Mouse (Mus musculus) stomach, embryonic 15.5 days (tissue): ENCODE data around the gene Cacng2. TPM values are rescaled to one million over a fixed set of nuclear protein-coding genes. Genes with fewer than 3 reads are reported as not detected.
"Not testable (repeated sequence)": the region's sequence is repeated elsewhere in the genome, so short reads cannot be mapped to it uniquely, and the experiment has no call there.

Source experiments
- ATAC-seq: fragments of 200-750 bp; cut with Nextera tagmentation; 2 replicates; pipeline ENCODE4 v1.8.0; 2017; ENCODE audit warnings: low read depth, moderate number of reproducible peaks, moderate TSS enrichment; ENCODE audit not compliant: insufficient read depth, low FRiP score
- H3K27ac ChIP-seq: fragments of 300-500 bp; sonication (generic); 2 replicates; pipeline ENCODE4 v1.5.1; 2015; ENCODE audit warnings: mild to moderate bottlenecking, inconsistent platforms
- H3K27me3 ChIP-seq: fragments of 300-500 bp; sonication (generic); replicated peaks from 2 replicates; pipeline ENCODE4 v1.6.1; 2015; ENCODE audit warnings: inconsistent platforms
- H3K36me3 ChIP-seq: fragments of 300-500 bp; sonication (generic); 2 replicates; pipeline ENCODE4 v1.6.1; 2015; ENCODE audit warnings: inconsistent platforms
- H3K4me1 ChIP-seq: fragments of 300-500 bp; sonication (generic); 2 replicates; pipeline ENCODE4 v1.6.1; 2015; ENCODE audit warnings: inconsistent platforms
- H3K4me2 ChIP-seq: fragments of 300-500 bp; sonication (generic); 2 replicates; pipeline ENCODE4 v1.6.1; 2015; ENCODE audit warnings: mild to moderate bottlenecking, inconsistent platforms
- H3K4me3 ChIP-seq: fragments of 300-500 bp; sonication (generic); replicated peaks from 2 replicates; pipeline ENCODE4 v1.5.1; 2015; ENCODE audit warnings: inconsistent platforms
- H3K9ac ChIP-seq: fragments of 300-500 bp; sonication (generic); 2 replicates; pipeline ENCODE4 v1.6.1; 2015; ENCODE audit warnings: inconsistent platforms
- H3K9me3 ChIP-seq: fragments of 300-500 bp; sonication (generic); 2 replicates; pipeline ENCODE4 v1.6.1; 2016; ENCODE audit warnings: inconsistent platforms
- WGBS: fragments of 180-500 bp; shearing (Covaris S2); methylation state at CpG from one replicate; pipeline ENCODE4 v1.1.7; 2015; 5-methylcytosine and 5-hydroxymethylcytosine counted together
- polyA plus RNA-seq: library from polyadenylated mRNA; unstranded; fragments of >200 nt; fragmentation: Nextera tagmentation; extraction: Ambion mirVana; gene quantifications from 2 replicates; pipeline ENCODE4 v1.2.1, GENCODE M21; 2015

The Cacng2 gene
- polyA plus RNA-seq, 1 experiment from 2014 or later = 0.13 TPM

DNA sequence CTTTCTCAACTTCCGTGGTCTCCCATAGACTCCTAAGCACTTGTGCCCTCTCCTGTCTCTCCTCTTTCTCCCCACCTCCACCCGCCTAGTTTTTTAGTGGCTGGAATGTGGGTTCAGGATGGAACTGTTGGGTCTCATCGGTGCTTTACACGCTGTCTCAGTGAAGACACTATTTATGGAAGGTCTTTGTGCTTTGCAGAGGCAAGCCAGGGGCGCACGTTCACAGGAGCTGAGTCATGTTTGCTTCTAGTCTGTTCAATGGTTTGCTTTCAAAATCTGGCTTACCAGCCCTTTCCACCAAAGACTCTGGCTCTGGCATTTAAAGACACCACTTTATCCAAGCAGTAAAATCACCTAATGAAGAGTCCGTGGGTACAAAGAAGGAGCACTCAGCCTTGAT is 74.0 kb downstream of the Cacng2 start:
- no peaks in the 10 kb centered on the region for H3K4me1 ChIP-seq
- no peaks in the 10 kb centered on the region for H3K27me3 ChIP-seq
- H3K4me2 ChIP-seq = no peak overlapping the region
- no peaks in the 10 kb centered on the region for H3K36me3 ChIP-seq
- WGBS = 65% methylated on average over 7 of the region's 7 CpGs
- no peak overlapping the region for H3K9ac ChIP-seq
- H3K9me3 ChIP-seq = no peaks in the 10 kb centered on the region
- ATAC-seq = no peak
- H3K4me3 ChIP-seq = no peak overlapping the region
- no peak overlapping the region for H3K27ac ChIP-seq

DNA sequence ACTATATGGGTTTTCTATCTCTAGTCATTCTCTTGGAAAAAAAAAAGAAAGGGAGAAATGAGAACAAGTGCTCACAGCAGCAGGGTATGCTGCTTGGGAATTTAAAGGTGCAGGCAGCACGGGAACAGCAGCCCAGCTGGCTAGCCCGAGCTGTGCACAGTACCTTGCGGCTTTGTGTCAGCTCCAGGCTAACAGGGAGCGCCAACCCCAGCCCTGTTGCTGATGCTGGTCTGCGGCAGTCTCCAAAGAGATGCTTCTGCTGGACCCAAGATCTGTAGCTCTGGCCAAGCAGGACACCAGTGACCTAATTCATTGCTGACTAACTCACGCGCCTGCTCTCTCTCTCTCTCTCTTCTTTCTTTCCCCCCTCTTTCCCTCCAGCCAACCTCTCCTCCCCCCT is 74.5 kb downstream of the Cacng2 start:
- Histone ChIP-seq H3K4me1 (no peaks in the 10 kb centered on the region), H3K9ac (no peak overlapping the region), H3K4me3 (no peak overlapping the region), H3K9me3 (no peaks in the 10 kb centered on the region), H3K27me3 (no peaks in the 10 kb centered on the region), H3K36me3 (no peaks in the 10 kb centered on the region), H3K27ac (no peak overlapping the region), H3K4me2 (no peak overlapping the region)
- ATAC-seq = no peak
- whole genome bisulfite sequencing = 69% methylated on average over 7 of the region's 7 CpGs

DNA sequence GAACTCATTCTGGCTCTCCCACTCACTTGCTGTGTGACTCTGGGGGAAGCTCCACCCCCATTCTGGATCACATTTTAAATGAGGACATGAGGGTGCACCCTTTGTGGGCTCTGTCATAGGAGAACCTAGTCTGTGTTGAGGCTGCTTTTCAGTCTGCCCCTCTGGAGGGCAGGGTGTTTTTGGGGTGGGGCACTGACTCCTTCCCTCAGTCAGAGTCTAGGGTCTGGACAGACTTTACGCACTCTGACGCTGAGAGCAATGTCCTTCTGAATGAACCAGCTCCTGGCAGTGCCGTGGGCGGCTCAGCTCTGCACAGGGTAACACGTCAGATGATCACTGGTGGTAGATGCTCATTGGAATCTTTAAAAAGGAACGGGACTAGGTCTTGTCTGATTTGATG is 75.0 kb downstream of the Cacng2 start:
- Histone ChIP-seq H3K9ac (no peak overlapping the region), H3K27me3 (no peaks in the 10 kb centered on the region), H3K4me3 (no peak overlapping the region), H3K36me3 (no peaks in the 10 kb centered on the region), H3K27ac (no peak overlapping the region), H3K9me3 (no peaks in the 10 kb centered on the region), H3K4me2 (no peak overlapping the region), H3K4me1 (no peaks in the 10 kb centered on the region)
- ATAC-seq = no peak
- 69% methylated on average over 6 of the region's 6 CpGs for WGBS

DNA sequence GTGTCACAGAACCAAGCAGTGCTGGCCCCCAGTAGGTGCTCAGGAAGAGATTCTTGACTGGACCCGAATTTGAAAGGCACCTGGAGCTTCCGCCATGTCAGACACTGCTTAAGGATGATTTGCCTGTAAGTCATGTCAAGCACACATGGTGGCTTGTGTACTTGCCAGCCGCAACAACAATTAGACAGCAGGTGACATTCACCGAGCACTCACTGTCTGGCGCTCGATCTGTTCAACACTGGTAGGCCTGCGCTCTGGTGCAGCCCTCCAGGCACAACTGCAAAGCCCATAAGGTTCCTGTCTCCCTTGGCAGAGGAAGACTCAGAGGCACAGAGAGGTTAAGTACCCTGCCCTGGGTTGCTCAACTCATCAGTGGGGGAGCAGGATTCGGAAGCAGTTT is 77.1 kb downstream of the Cacng2 start:
- H3K9ac ChIP-seq = no peak overlapping the region
- H3K36me3 ChIP-seq = no peaks in the 10 kb centered on the region
- no peak for ATAC-seq
- no peak overlapping the region for H3K27ac ChIP-seq
- no peak overlapping the region for H3K4me2 ChIP-seq
- no peaks in the 10 kb centered on the region for H3K4me1 ChIP-seq
- H3K9me3 ChIP-seq = no peaks in the 10 kb centered on the region
- H3K4me3 ChIP-seq = no peak overlapping the region
- 86% methylated on average over 8 of the region's 8 CpGs for WGBS
- no peaks in the 10 kb centered on the region for H3K27me3 ChIP-seq

DNA sequence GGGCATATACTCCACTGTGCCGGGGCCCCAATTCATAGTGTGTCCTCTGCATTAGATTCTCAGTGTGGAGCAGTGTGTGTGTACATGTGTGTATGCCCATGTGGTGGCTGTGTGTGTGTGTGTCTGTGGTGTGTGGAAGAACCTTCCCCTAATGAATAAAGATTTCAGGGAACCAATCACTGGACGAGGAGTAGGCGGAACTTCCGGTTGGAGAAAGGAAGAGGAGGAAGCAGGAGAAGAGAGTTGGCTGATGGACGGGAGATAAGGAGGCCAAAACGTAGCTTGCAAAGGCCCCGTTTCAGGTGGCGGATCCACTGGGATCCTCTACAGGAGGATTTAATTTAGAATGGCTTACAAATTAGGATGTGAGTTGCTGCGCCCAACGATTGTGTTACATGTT is 82.2 kb downstream of the Cacng2 start:
- WGBS = 87% methylated on average over 10 of the region's 10 CpGs
- H3K9ac ChIP-seq = no peak overlapping the region
- no peaks in the 10 kb centered on the region for H3K36me3 ChIP-seq
- H3K4me1 ChIP-seq = no peaks in the 10 kb centered on the region
- no peaks in the 10 kb centered on the region for H3K9me3 ChIP-seq
- H3K27ac ChIP-seq = no peak overlapping the region
- H3K4me2 ChIP-seq = no peak overlapping the region
- no peaks in the 10 kb centered on the region for H3K27me3 ChIP-seq
- H3K4me3 ChIP-seq = no peak overlapping the region
- no peak for ATAC-seq

DNA sequence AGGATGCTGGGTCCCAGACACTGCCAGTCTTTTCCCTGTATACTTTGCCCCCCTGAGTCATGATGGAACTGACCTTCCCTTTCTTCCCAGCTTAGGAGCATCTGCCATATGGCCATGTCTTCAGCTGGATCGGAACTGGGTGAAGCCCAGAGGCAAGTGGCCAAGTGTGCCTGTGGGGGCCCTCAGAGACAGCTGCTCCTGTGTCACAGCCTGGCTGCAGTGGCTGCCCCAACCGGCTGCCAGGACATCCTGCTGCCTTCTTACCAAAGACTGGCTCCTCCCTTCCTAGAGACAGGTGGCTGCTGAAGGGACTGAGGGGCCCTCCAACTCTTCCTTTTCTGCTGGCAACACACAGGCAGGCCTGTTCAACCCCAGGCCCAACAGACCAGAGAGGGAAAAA is 83.2 kb downstream of the Cacng2 start:
- no peak overlapping the region for H3K4me2 ChIP-seq
- 53% methylated on average over 2 of the region's 2 CpGs for WGBS
- H3K9me3 ChIP-seq = no peaks in the 10 kb centered on the region
- no peaks in the 10 kb centered on the region for H3K27me3 ChIP-seq
- H3K4me3 ChIP-seq = no peak overlapping the region
- no peaks in the 10 kb centered on the region for H3K4me1 ChIP-seq
- no peaks in the 10 kb centered on the region for H3K36me3 ChIP-seq
- ATAC-seq = no peak
- no peak overlapping the region for H3K27ac ChIP-seq
- H3K9ac ChIP-seq = no peak overlapping the region

DNA sequence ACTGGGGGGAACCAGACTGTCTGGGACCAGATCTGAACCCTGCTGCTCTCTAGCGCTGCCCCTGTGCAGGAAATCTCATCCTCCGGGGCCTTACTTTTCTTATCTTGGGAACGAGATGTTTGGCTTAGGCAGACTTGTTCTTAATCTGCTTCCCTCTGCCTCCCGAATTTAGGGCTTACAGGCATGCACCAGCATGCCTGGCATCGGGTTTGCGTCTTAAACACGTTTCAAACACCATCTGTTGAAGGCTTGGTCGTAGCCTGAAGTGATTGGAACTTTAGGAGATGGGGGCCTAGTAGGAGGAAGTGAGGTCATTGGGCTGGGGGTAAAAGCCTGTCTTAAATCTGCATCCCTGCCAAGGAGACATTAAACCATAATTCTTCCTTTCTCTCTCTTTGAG is 89.9 kb downstream of the Cacng2 start:
- H3K9ac ChIP-seq = no peak overlapping the region
- no peaks in the 10 kb centered on the region for H3K4me1 ChIP-seq
- H3K27ac ChIP-seq = no peak overlapping the region
- H3K9me3 ChIP-seq = no peaks in the 10 kb centered on the region
- no peak overlapping the region for H3K4me2 ChIP-seq
- no peaks in the 10 kb centered on the region for H3K36me3 ChIP-seq
- no peak overlapping the region for H3K4me3 ChIP-seq
- WGBS = 66% methylated on average over 8 of the region's 8 CpGs
- H3K27me3 ChIP-seq = no peaks in the 10 kb centered on the region
- no peak for ATAC-seq

DNA sequence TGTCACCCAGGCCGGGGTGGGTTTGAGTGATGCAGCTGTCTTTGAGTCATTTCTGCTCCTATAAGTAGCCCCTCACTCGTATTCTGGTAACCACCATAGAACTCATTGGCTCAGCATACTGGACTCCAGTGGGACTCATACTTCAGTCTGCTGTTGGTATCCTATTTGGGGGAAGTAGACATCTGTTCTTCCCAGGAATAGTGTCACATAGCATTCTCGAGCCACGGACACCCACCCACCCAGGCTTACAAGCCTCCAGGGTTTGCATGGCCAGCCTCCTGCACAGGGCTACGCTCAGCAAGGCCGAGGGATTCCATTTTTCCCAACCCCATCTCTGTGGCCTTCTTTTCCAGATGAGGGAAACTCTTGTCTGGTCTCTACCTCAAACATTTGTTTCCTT is 93.3 kb downstream of the Cacng2 start:
- H3K27me3 ChIP-seq = no peaks in the 10 kb centered on the region
- H3K4me2 ChIP-seq = no peak overlapping the region
- H3K9ac ChIP-seq = no peak overlapping the region
- WGBS = 82% methylated on average over 6 of the region's 6 CpGs
- H3K4me1 ChIP-seq = no peaks in the 10 kb centered on the region
- no peak overlapping the region for H3K4me3 ChIP-seq
- no peak overlapping the region for H3K27ac ChIP-seq
- H3K36me3 ChIP-seq = no peaks in the 10 kb centered on the region
- no peak for ATAC-seq
- no peaks in the 10 kb centered on the region for H3K9me3 ChIP-seq

DNA sequence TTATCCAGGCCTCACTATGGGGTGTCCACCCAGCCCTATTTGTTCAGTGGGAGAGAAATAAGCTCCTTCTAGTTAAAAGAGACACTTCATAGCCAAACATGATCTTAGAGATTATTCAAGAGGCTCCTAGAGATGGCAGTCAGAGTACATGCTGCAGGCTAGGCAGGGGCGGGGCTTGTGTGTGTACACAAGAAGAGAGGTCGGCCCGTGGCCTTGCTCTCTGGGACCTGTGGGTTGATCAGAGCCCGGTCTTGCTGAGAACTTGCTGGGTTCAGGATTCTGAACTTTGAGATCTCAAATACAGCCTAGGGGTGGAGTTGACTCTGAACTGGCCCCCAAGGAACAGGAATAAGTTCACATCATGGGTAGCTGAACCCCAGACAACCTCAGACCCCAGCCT is 95.6 kb downstream of the Cacng2 start:
- Histone ChIP-seq H3K4me3 (no peak overlapping the region), H3K27me3 (no peaks in the 10 kb centered on the region), H3K4me2 (no peak overlapping the region), H3K9ac (no peak overlapping the region), H3K9me3 (no peaks in the 10 kb centered on the region), H3K27ac (no peak overlapping the region), H3K4me1 (no peaks in the 10 kb centered on the region), H3K36me3 (no peaks in the 10 kb centered on the region)
- WGBS = 55% methylated on average over 4 of the region's 4 CpGs
- ATAC-seq = no peak

DNA sequence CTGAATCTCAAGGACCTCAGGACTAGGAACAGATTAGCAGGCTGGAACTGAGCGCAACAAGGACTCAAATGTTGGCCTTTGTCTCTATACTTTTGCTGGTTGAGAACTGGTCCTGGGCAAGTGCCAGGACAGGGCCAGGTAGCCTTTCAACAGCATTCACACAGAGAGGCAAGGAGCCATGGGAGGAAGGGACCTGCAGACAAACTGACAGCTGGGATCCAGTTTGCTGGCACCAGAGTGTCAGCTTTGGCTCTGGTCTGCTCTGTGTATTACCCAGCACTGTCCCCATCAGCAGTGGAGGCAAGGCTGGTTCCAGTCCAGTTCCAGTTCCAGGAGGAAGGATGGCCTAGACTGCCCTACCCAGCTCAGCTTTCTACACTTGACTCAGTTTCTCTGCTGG is 105.8 kb downstream of the Cacng2 start:
- Histone ChIP-seq H3K9me3 (no peaks in the 10 kb centered on the region), H3K4me3 (no peak overlapping the region), H3K4me1 (no peaks in the 10 kb centered on the region), H3K36me3 (no peaks in the 10 kb centered on the region), H3K4me2 (no peak overlapping the region), H3K27me3 (no peaks in the 10 kb centered on the region), H3K27ac (no peak overlapping the region), H3K9ac (no peak overlapping the region)
- ATAC-seq = no peak
- WGBS = 92% methylated on average over 1 of the region's 1 CpGs

DNA sequence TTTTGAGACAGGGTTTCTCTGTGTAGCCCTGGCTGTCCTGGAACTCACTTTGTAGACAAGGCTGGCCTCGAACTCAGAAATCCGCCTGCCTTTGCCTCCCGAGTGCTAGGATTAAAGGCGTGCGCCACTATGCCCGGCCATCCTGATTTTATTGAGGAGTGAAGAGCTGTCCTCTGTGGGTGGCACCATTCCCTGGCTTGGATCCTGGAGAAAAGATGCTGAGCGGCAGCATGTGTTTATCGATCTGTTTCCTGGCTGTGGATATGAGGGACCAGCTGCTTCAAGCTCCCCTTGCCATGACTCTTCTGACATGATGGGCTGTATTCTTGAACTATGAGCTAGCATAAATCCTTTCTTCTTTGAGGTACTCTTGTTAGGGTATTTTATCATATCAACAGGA is 111.6 kb downstream of the Cacng2 start:
- H3K27ac ChIP-seq, H3K27me3 ChIP-seq, H3K36me3 ChIP-seq, ATAC-seq, H3K9ac ChIP-seq, H3K4me2 ChIP-seq, H3K9me3 ChIP-seq, H3K4me3 ChIP-seq, H3K4me1 ChIP-seq: not testable (repeated sequence)
- 82% methylated on average over 8 of the region's 8 CpGs for WGBS

DNA sequence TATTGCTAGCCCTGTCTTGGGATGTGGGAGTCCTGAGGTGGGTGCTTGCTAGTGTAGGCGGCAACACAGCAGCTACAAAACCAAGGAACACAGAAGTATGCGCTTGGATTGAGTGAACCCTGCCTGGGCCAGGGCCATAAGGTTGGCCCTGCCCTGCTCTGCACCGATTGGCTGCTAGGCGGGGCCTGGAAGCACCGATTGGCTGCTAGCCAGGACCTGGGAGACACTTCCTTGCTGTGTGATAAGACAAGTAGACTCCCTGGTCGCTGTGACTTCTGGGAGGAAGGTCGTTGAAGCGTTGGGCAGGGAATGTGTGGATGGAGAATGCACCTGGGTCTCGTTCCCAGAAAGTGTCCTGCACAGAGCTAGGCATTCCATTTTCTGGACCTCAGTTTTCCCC is 115.9 kb downstream of the Cacng2 start:
- no peaks in the 10 kb centered on the region for H3K36me3 ChIP-seq
- peak; percentile 39; the same call in 1 of the 2 replicates for ATAC-seq
- H3K4me3 ChIP-seq = no peak overlapping the region
- H3K4me1 ChIP-seq = no peaks in the 10 kb centered on the region; the same call in 1 of the 2 replicates
- no peak overlapping the region for H3K4me2 ChIP-seq
- whole genome bisulfite sequencing = 36% methylated on average over 9 of the region's 9 CpGs
- no peaks in the 10 kb centered on the region for H3K27me3 ChIP-seq
- H3K9me3 ChIP-seq = no peaks in the 10 kb centered on the region
- H3K27ac ChIP-seq = no peak overlapping the region
- no peak overlapping the region for H3K9ac ChIP-seq

DNA sequence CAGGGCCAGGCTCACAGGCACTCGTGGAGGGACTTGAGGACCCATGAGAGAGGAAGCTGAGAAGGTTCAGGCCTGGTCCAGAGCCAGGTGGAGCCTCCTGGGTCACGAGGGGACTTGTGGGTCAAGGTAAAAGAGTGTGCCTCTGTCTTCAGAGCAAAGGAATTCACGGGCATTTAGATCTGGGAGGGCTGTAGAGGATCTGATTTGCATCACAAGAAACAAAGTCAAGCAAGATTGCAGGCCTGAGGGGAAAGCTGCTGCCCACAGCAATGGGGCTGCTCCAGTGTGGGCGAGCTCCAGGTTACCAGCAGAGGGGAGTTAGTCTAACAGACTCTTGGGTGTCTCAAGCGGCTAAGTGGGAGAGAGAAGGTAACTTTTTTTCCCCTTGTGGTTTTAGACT is 118.4 kb downstream of the Cacng2 start:
- no peak overlapping the region for H3K4me2 ChIP-seq
- H3K27ac ChIP-seq = no peak overlapping the region
- H3K36me3 ChIP-seq = no peaks in the 10 kb centered on the region
- H3K4me1 ChIP-seq = no peaks in the 10 kb centered on the region; the same call in 1 of the 2 replicates
- no peak overlapping the region for H3K9ac ChIP-seq
- no peak for ATAC-seq
- no peak overlapping the region for H3K4me3 ChIP-seq
- H3K9me3 ChIP-seq = no peaks in the 10 kb centered on the region
- no peaks in the 10 kb centered on the region for H3K27me3 ChIP-seq
- WGBS = 22% methylated on average over 5 of the region's 5 CpGs
